Mouse (Mus musculus) mouse embryonic stem cell (cell line): ENCODE results near the gene Ctnnbl1.

Source experiments
- in situ Hi-C, 2 experiments: fragments of 300-500 bp; cut with MboI; formaldehyde crosslinking; loops; 1 replicate in 1 of 2; 3 replicates in 1 of 2; pipeline ENCODE4 v1.14.3; 2019 to 2020; ENCODE audit warnings: low sequenced_read_pairs in 2 of 2, low pct_unique_long_range_greater_than_20kb in 1 of 2, mixed read lengths in 1 of 2; ENCODE audit not compliant: unreplicated experiment in 1 of 2

The Ctnnbl1 gene

GRCm38 (mm10) chr2:157746558-157746957 lies 9.4 kb downstream of the Ctnnbl1 start:
- in situ Hi-C loops, result loop anchor here in 1 of 2 experiments (10.0 kb wide), 1 partner anchor 238 kb away; no protein-coding TSS in a partner anchor

- in situ Hi-C loops, result loop anchor here in 1 of 2 experiments (10.0 kb wide), 1 partner anchor 237 kb away; no protein-coding TSS in a partner anchor
Measured at GRCm38 (mm10) chr2:157747989-157748388, 10.8 kb downstream of the Ctnnbl1 start.

- in situ Hi-C loops, result no loop called here
Measured at GRCm38 (mm10) chr2:157750481-157750880, 13.3 kb downstream of the Ctnnbl1 start.

- in situ Hi-C loops, result no loop called here
Measured at GRCm38 (mm10) chr2:157750926-157751588, 13.9 kb downstream of the Ctnnbl1 start.

- in situ Hi-C loops, result no loop called here
Measured at GRCm38 (mm10) chr2:157751589-157752373, 14.6 kb downstream of the Ctnnbl1 start.

GRCm38 (mm10) chr2:157752374-157752743 lies 15.2 kb downstream of the Ctnnbl1 start:
- in situ Hi-C loops, result no loop called here

GRCm38 (mm10) chr2:157755771-157756170 lies 18.6 kb downstream of the Ctnnbl1 start:
- in situ Hi-C loops, result no loop called here

- in situ Hi-C loops, result no loop called here
Measured at GRCm38 (mm10) chr2:157756193-157756592, 19.0 kb downstream of the Ctnnbl1 start.

- in situ Hi-C loops, result no loop called here
Measured at GRCm38 (mm10) chr2:157758395-157758794, 21.2 kb downstream of the Ctnnbl1 start.

- in situ Hi-C loops, result no loop called here
Measured at GRCm38 (mm10) chr2:157759717-157760116, 22.5 kb downstream of the Ctnnbl1 start.

GRCm38 (mm10) chr2:157762903-157763302 lies 25.7 kb downstream of the Ctnnbl1 start:
- in situ Hi-C loops, result no loop called here

- in situ Hi-C loops, result no loop called here
Measured at GRCm38 (mm10) chr2:157766591-157766990, 29.4 kb downstream of the Ctnnbl1 start.

GRCm38 (mm10) chr2:157768682-157769429 lies 31.7 kb downstream of the Ctnnbl1 start:
- in situ Hi-C loops, result no loop called here

GRCm38 (mm10) chr2:157770761-157771160 lies 33.6 kb downstream of the Ctnnbl1 start:
- in situ Hi-C loops, result no loop called here

- in situ Hi-C loops, result no loop called here
Measured at GRCm38 (mm10) chr2:157773661-157774060, 36.5 kb downstream of the Ctnnbl1 start.

- in situ Hi-C loops, result no loop called here
Measured at GRCm38 (mm10) chr2:157775957-157776356, 38.8 kb downstream of the Ctnnbl1 start.

- in situ Hi-C loops, result no loop called here
Measured at GRCm38 (mm10) chr2:157780956-157781355, 43.8 kb downstream of the Ctnnbl1 start.

- in situ Hi-C loops, result no loop called here
Measured at GRCm38 (mm10) chr2:157783152-157783551, 46.0 kb downstream of the Ctnnbl1 start.

- in situ Hi-C loops, result no loop called here
Measured at GRCm38 (mm10) chr2:157784238-157784637, 47.0 kb downstream of the Ctnnbl1 start.
